Mouse (Mus musculus) c-Kit-positive CD71-positive TER-119-positive erythroid progenitor cells, embryonic 14.5 days (primary cell): Measurements from ENCODE around the gene Igsf9.

Experiments used
- DNase-seq: peaks from one replicate; pipeline ENCODE4 v3.0.0-alpha.2; 2013; ENCODE audit warnings: low spot score

Gene Igsf9

DNA sequence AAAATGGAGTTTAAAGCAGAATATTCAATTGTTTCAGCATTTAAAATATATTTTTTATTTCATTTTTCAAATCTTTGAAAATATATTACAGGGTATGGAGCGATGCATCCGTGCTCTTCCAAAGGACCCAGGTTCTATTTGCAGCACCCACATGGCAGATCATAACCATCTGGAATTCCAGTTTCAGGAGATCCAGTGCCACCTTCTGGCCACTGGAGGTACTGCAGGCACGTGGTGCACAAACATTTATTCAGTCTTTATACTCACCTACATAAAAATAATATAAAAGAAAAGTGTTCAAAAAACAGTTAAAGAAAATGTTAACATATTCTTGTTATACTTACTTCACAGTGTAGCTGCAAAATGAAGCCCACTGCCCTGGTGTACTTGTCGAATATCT lies 36.4 kb downstream of the Igsf9 start:
- no peak for DNase-seq

DNA sequence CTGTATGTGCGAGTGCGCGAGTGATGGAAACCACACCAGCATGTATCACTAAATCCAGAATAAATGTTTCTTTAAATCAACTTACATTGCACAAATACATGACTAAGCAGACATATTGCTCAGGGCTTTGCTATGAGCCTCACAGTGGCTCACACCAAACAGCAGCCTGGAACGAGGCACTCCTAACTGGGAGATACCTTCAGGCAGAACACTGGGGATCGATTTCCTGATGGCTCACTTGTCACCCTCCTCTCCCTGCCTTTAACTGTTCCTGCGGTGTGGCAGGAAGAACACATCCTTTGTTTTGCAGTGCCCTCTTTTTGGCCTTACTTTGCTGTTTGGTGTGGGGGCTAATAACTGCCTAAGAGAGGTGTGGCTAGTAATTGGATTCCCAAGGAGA lies 38.1 kb downstream of the Igsf9 start:
- no peak for DNase-seq

DNA sequence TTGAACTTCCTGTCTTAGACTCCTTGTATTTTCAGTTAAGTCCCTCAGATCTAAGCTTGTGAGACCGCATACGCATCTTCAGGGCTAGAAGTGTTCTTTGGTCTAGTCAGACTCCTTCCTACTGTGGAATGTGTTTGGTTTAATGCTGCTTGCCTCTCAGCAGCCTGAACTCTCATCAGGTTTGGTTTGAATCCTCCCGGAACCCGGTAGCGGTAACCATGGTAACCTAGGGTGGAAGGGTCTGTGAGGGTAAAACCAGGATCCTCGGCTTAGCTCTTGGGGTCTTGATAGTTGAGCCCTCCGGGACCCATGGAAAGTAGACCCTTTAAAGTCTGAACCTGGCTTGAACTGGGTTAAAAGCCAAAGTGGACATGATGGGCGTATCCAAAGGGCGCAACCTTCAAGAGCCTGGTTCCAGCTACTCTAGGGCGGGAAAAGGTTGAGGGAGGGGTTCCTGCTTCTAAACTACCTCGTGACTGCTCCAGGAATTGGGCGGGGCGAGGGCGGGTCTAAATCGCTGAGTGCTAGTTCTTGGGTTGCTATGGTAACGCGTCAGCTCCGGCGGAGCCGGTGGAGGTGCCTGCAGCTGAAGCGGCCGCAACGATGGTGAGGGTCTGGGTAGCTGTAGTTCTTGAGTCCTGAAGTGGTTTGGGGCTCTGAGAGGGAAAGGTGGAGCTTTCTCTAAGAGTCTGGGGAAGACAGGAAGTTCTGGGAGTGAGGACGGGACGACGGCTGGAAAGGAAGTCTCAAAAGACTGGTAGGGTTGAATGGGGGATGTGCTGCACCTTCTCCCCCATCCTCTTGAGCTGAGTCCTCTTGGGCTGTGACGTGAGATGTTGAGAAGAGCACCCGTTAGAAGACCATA lies 39.2 kb downstream of the Igsf9 start, which contains the start of gene Cfap45:
Gene Cfap45 (plus strand): TSS at position 226 of the 865 bp plus-strand sequence.
- DNase-seq = no peak

DNA sequence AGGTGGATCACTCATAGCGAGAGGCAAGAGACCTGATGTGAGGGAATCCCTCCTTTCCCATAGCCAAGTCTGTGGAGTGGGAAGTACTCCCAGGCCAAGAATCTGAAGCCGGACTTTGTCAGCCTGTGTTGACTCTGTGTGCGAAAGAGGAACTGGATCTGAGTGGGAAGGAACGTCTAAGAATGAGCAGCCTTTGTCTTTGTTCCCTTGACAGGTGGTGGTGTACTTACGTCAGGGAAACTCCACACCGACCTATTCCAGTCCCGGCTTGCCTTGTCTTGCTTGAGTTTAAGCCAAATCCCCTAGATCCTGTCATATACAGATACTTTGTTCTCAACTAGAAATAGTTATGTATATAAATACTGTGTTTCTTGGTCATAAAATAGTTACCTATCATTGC lies 40.9 kb downstream of the Igsf9 start:
- DNase-seq = no peak

DNA sequence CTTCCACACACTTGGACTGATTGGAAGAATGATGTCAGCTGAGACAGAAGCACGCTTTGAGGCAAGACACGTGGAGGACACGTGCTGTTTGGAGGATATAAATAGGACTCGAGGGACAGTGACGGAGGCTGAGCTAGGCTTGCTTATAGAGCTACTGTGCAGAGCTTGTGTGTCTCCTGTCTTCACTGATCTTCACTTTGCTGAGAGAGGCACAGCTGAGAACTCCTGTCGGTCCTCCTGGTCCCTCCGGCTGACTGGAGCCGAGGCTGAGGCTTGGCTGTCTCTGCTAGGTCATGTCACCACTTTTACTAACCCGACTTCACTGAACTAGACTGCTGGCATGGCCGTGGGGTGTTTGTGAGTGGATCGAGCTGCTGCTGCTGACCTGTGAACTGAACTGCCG lies 42.1 kb downstream of the Igsf9 start:
- no peak for DNase-seq

DNA sequence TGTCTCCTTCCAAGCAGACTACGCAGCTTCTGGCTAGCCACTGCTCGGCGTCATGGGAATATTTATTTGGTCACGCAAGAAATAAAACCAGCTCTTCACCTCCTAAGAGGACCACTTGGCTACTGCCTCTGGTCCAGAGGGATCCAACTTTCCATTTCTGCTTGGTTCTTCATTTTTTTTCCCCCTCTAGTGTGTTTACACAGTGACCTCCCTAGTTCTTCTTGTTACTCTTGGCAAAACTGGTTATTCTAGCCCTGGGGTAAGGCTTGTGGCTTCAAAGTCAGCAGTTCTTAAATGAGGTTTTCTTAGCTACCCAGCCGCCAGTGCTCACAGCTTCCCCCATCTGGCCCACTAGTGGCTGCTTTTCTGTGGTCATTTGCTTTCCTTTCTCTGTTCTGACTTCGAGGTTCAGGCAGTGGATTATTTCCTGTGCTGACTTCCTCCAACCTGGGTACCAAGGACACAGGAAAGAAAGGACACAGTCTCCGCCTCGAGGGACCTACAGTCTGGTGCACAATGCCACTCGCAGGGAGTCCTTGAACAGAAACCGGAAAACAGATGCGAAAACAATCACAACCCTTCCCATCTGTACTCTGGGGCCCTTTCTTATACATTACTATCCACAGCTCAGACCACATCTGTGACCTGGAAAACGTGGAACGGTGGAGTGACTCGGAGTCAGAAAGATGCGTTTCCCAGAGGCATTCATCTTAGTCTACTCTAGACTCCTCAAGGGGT lies 43.6 kb downstream of the Igsf9 start:
- no peak for DNase-seq

DNA sequence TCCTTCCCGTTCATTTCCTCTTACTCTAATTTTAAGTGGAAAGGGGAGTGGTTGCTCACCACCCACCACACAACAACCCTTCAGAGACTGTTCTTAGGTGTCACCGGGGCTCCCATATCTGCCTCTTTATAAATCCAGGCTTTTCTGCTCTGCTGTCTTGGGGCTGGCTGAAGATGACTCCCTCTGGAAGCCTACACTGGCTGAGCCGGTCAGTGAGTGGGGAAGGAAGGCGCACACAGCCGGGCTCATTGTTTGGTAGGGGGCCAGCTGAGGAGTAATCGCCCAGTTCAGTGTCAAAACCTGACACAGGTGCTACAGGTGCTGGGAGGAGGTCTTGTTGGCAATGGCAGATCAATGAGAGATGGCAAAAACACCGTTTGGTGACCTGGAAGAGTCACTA lies 44.4 kb downstream of the Igsf9 start:
- no peak for DNase-seq

DNA sequence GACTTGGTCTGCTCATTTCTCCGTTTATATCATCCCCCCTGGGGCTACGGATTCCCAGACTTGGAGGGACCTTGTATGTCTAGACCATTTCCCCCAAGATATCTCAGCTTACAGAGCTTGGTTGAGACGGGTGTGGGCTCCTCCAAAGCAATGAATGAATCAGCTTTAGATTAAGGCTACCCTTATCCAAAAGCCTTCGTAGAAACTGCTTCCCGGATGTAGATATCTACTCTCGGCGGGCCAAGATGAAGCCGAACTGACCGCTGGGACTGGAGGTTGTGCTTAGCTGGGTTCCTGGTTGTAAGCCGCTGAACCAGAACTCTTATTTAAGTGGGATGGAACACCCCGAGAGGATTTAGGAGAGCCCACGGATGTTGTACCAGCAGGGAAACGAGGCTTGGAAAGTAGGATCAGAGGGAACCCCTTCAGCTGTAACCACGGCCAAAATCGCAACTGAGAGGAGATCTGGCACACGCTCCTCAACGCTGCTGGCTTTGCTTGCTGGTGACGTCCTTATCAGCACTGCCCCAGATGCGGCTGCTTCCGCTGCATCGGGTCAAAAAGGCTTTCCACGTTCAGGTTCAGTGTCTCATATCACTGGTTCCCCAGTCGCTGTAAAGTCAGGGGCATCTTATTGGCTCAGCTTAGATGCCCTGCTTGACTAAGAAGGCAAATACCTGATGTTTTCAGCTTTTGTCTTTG lies 44.9 kb downstream of the Igsf9 start:
- DNase-seq = peak; percentile 34

DNA sequence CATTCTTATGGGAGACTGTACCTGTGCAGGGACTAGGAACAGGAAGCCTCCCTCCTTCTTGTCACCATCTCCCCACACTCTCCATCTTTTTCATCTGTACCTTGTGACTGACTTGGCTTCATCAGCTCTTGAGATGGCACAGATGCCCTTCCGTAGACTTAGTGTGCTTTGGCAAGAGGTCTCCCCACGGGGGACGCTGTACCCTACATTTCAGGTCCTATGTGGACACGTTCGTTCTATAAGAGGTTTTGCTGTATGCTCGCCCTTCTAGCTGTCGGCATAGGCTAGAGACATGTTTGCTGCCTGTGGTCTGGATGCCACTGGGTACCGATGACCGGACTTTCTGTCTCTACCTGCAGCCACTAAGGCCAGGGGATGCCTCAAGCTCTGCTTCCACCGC lies 45.8 kb downstream of the Igsf9 start:
- no peak for DNase-seq

DNA sequence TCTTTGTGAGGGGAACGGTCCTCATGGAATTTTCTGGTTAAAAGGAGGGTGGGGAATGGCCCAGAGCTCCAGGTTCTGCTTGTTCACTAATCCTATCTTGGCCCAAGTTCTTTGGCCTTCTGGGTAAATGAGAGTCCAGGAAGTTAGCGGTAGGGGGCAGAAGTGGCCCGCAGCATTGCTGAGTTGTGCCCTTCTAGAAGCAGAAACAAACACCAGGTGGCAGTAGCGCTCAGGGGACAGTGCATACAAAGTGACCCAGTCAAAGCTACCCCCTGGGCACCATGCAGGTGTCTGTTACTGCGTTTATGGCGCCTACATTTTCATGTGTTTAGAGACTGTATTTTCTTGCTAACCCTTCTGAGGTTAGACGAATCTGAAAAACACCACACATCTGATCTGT lies 47.1 kb downstream of the Igsf9 start:
- peak; percentile 48 for DNase-seq

DNA sequence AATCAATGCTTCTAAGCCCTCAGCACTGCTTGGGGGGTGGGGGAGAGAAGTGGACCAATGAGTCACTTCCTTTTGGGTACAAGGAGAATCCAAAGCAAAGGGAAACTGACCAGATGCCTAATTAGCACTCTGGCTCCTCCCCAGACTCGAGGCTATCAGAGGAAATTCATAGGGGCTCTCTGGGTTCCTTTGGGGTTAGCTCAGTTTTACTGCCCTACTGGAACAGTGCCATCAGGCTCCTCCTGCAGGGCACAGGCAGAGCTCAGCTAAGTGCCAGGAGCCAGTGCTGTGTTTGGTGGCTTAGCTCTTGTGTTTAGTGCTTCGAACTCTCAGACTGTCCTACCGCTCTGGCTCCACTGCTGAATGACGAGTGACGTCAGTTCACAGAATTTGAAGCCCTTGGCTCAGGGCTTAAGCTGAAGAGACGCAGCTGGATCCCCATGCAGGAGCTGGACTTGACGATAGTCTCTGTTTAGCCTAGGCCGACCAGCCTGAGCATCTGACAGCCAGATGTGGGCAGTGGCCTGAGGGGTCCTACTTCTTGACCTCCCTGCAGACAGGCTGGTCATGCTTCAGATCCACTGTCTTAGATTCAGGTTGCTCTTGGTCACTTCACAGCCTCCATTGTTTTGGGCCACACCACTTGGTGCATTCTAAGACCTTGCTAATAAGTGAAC lies 49.1 kb downstream of the Igsf9 start:
- DNase-seq = no peak

DNA sequence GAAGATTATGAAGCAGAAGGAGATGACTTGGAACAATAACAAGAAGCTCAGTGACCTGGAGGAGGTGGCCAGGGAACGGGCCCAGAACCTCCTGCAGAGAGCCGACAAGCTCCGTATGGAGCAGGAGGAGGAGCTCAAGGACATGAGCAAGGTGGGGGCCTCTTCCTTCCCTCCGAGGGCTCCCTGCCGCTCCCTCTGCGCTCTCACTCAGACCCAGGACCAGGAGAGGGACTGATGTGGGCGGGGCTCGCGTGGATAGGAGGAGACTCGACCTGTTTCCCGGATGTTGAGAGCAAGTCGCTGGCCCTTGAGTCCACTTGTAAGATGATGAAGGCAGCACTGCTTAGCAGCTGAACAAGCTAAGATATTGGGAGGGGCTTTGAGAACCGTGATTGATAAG lies 51.0 kb downstream of the Igsf9 start:
- no peak for DNase-seq

DNA sequence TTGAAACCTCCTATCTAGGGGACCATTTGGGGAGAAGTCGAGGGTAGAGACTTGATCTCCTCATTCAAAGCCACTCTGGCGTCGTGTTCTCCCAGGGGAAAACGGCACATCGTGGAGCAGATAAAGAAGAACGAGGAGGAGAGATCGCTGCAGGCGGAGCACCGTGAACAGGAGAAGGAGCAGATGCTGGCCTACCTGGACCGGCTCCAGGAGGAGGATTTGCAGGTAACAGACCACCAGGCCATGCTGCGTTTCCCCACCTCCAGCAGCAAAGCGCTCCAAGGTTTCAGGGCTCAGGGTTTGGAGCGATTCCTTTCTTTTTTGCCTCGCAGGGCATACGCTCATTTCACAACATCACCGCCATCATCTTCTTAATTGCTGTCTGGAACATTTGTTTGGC lies 53.5 kb downstream of the Igsf9 start:
- no peak for DNase-seq

DNA sequence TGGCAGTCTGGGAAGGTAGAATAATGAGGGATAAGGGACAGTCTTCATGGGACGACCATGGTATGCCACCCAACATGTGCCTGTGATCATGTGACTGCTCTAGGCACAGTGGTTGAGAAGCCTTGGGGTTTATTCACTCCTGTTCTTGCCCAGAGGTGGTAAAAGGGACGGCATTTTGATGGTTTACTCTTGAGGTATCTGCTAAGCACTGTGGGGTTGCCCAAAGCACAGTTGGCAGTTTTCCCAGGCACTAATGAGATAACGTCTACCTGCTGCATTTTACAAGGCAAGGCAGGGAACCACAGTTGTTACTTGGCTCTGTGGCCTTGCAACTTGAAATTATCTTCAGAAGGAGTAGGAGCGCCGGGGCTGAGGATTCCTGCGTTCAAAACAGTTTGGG lies 58.2 kb downstream of the Igsf9 start:
- DNase-seq = no peak

DNA sequence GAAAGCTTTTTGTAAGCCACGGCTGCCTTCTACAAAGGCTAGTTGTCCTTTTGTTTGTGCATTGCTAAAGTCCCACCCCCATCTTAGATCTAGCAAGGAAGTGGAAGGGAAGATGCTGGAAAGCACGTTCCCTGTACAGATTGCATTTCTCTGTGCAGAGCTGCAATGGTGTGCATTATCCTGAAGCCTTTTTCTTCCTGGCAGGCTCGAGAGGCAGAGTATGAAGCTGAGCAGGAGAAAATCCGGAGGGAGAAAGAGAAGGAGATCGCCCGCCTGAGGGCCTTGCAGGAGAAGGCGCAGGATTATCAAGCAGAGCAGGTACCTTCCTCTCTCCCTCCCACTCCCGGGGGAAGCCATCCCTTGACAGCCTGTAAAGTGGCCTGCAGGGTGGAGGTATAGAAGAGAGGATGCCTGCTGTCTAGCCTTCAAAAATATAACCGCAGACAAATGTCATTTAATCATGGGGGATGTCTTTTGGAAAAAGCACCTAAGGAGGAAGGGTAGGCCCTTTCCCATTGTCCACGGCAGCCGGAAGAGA lies 58.8 kb downstream of the Igsf9 start:
- no peak for DNase-seq

DNA sequence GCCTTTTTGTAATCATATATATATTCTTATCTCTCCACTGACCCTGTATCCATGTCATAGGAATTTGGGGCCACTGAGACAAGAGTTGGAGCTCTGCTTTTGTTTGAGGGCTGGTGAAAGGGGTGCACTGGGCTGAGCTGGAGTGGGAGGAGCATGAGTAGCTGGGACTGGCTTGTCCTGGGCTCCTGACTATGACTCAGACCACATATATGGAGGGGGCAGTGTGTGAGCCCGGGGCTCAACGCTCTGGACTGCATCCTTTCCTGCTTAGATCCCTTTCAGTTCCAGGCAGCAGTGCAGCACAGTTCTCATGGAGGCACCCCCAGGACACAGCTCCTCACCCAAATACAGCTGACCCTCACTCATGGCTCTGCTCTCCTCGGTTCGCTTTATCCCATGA lies 64.5 kb downstream of the Igsf9 start:
- DNase-seq = no peak
